Mouse (Mus musculus) gastrocnemius, postnatal 36 days (tissue): ENCODE data around the gene Alg11. TPM values are rescaled to one million over a fixed set of nuclear protein-coding genes. Genes with fewer than 3 reads are reported as not detected.

Source experiments
- DNase-seq, 2 experiments: peaks; one replicate each; pipeline ENCODE4 v3.0.0; 2022
- intact Hi-C: fragments of 180-260 bp; cut with DNase I; formaldehyde crosslinking; loops from one replicate; pipeline ENCODE4 v1.15.1; 2025
- total RNA-seq, 2 experiments: library from RNA; stranded (reverse); gene quantifications; 2 replicates each; pipeline ENCODE4 v1.2.3; 2021

The Alg11 gene
- total RNA-seq, 2 experiments from 2014 or later: 4.9 to 6.6 TPM

DNA sequence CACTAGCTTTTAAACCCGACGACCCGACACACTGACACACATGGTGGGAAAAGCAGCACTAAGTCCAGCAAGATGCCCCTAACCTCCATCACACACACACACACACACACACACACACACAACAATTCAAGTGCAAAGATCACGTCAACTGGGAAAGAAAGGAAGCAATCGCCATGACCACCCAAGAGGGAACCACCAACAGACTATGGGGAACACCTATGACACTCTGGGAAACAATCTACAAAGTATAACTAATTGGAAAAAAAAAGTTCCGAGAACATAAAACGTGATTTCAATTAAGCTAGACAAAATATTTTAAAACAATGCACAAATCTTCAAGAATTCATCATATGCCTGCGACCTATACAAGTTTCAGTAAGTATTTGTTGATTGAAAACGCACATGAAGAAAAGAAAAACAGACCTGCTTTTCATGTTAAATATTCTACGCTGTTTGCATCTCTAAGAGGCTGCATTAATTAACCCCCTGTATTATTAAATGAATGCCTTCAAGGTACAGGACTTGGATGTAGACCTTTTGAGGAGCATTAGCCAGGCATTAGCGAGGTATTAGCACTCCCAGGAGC lies 1.3 kb upstream of the Alg11 start:
- intact Hi-C loops: loop anchor here (5.0 kb wide), 1 partner anchor 123 kb away; no protein-coding TSS in a partner anchor
- DNase-seq: no peak

DNA sequence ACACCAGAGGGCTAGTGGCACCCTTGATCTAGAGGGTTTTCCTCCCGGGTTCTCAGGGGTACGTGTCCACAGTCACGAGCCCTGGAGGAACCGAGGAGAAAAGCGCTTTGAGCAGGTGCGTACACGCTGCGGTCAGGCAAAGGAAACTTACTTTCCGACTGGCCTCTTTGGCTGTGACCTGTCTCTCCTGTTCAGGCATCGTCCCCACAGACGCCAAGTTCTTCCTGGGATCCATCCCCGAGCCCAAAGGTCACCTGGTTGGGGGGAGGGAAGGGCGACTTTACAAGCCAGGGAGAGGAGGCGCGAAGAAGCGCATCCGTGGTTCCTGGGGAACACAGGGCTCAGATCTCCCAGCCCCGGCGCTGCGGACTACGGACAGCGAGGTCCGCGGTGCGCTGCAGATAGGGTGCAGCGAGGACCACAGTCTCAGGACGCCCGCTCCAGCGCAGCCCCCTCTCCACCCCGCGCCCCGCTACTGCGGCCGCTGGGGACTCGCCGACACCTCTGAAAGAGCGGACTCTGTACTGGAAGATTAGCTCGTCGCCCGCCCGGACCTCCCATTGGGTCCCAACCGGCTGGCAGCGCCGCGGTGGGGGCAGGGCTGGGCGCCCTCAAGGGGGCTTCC lies 588 bp upstream of the Alg11 start, which contains the start of gene Atp7b:
TSS of gene Atp7b (minus strand) at position 485 of the 625 bp plus-strand sequence.
- intact Hi-C loops: loop anchor here (5.0 kb wide), 2 partner anchors 107 to 122 kb away; partner anchors contain the start of gene Nek3
- no peak for DNase-seq

DNA sequence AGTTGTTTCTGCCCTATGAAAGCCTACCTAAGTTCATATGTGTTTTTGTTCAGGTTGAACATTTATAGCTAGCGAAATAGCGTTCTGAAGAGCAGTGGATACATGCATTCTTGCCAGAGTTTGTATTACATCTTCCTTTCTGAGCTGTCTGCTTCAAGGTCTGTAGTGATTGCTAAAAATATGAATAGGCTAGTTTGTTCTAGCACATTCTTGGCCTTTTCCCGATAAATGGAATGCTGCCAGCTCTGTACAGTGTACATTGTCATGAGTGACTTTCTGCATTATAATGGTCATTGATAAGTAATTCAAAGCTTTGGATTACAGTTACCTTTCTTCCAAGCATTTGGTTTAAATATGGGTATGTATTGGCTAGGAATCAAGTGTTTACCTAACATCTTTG lies 605 bp downstream of the Alg11 start:
- intact Hi-C loops: loop anchor here (5.0 kb wide), 1 partner anchor 106 kb away; the partner anchor contains the start of gene Nek3
- DNase-seq: no peak

DNA sequence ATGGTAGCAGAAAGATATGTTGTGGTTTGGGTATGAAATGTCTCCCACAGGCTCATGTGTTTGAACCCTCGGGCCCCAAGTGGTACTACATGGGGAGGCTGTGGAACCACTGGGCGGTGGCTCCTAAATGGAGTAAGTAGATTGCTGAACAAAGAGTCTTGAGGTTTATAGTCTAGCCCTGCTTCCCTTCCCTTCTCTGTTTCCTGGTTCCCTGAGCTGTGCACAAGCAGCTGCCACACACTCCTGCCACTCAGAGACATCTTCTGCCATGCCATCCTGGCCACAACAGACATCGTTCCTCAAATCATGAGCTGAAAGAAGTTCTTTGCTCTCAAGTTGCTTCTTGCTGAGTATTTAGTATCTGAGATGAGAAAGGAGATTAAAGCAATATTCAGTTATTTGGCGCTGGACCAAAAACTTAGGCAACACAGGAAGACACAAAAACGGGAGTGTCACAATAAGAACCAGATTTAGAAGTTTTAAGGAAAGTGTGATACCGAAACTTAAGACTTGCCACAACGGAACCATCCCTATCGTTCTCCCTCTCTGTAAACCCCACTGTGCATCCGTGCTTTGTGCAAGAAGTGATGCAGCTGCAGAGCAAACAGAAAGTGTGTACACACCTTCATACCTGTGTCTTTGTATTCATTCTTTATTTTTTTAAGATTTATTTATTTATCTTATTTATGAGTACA lies 18.9 kb downstream of the Alg11 start:
- intact Hi-C loops: no loop called here
- DNase-seq: no peak

DNA sequence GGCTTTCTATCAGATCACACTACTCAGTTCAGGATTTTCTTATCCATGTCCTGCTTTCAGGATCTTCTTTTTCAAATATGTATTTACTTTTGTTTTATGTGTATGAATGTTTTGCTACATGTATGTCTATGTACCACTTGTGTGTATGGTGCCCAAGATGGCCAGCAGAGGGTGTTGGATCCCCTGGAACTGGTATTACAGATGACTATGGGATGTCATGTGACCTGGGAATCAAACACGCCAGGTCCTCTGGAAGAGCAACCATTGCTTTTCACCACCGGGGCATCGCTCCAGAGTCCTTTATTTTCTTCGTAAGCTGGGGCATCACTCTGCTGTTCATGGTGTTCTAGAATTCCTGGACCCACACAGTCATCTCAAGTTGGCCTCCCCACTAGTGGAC lies 28.7 kb downstream of the Alg11 start:
- intact Hi-C loops: no loop called here
- DNase-seq: no peak

DNA sequence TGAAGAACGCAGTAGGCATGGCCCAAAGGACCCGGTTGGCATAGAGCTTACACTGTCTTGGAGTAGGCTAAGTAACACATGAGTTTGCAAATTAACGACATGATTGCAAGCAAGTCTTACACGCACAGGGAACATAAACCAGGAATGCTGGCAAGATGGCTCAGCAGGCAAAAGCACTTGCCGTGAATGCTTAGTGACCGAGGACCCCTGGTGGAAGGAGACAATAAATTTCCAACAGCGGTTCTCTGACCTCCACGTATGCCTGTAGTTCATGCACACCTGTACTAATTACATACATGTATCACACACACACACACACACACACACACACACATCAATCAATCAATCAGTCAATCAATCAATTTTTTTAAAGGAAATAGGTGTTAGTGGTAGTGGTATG lies 31.0 kb downstream of the Alg11 start:
- intact Hi-C loops: no loop called here
- no peak for DNase-seq

DNA sequence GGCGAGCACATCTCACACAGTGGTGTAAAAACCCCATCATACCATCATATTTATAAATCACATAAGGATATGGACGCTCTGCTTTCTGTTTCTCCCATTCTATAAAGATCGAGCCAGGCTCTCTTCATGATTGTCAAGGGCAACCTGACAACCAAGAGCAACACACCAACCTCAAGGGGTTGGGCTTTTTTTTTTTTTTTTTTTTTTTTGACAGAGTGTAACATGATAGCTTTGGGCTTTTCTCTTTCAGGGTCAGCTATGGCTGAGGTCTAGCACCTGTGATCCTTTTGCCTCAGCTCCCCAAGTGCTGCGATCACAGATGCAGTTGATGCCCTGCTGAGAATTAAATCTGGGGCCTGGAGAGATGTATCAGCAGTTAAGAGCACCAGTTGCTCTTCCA lies 46.5 kb downstream of the Alg11 start:
- DNase-seq: no peak
- intact Hi-C loops: no loop called here

Other genes with a start within 250 kb of the Alg11 start
- not detected for gene Defb50, start 237.2 kb upstream of the Alg11 start, total RNA-seq
- gene Defb2, start 220.8 kb upstream of the Alg11 start, total RNA-seq: not detected
- not detected for gene Defb10, start 201.8 kb upstream of the Alg11 start, total RNA-seq
- not detected for gene Defb9, start 175.3 kb upstream of the Alg11 start, total RNA-seq
- not detected for gene Defb11, start 154.3 kb upstream of the Alg11 start, total RNA-seq
- not detected for gene Defb15, start 128.0 kb upstream of the Alg11 start, total RNA-seq
- not detected for gene Defb35, start 122.4 kb upstream of the Alg11 start, total RNA-seq
- gene Defb13, start 114.0 kb upstream of the Alg11 start, total RNA-seq: not detected
- gene Fam90a1a, start 102.0 kb upstream of the Alg11 start, total RNA-seq: not detected
- gene Ccdc70, start 90.9 kb upstream of the Alg11 start, total RNA-seq: not detected
- under 1 TPM in 1 of 2 experiments, not detected in 1; 0.05 TPM for gene Atp7b, start 416 bp upstream of the Alg11 start, total RNA-seq
- gene Nek5, start 64.3 kb downstream of the Alg11 start, total RNA-seq: under 1 TPM; 0.13 to 0.30 TPM
- gene Nek3, start 105.7 kb downstream of the Alg11 start, total RNA-seq: 1 to 10 TPM; 2.3 to 3.3 TPM
- under 1 TPM; 0.52 to 0.64 TPM for gene Ckap2, start 125.1 kb downstream of the Alg11 start, total RNA-seq
- 10 to 100 TPM; 27.2 to 31.3 TPM for gene Vps36, start 132.1 kb downstream of the Alg11 start, total RNA-seq
- 1 to 10 TPM; 1.5 to 1.7 TPM for gene Thsd1, start 166.6 kb downstream of the Alg11 start, total RNA-seq
- not detected for gene Tpte, start 222.7 kb downstream of the Alg11 start, total RNA-seq